Mouse (Mus musculus) heart, adult 2 months (tissue): Measurements from ENCODE around the gene Apba2. TPM values are rescaled to one million over a fixed set of nuclear protein-coding genes. Genes with fewer than 3 reads are reported as not detected.

ENCODE experiments used
- DNase-seq, 2 experiments: peaks; one replicate each; pipeline ENCODE4 v3.0.0; 2021
- H3K27ac ChIP-seq: fragments of 200-600 bp; 2 replicates; pipeline ENCODE4 v1.8.1; 2022
- H3K27me3 ChIP-seq: fragments of 200-500 bp; 2 replicates; pipeline ENCODE4 v1.6.1; 2012; ENCODE audit warnings: mild to moderate bottlenecking, low read length, inconsistent platforms, mixed read lengths; ENCODE audit not compliant: control insufficient read depth, insufficient read depth
- H3K36me3 ChIP-seq: fragments of 200-500 bp; 2 replicates; pipeline ENCODE4 v1.6.1; 2012; ENCODE audit warnings: low read length, inconsistent platforms; ENCODE audit not compliant: control insufficient read depth, insufficient read depth
- H3K4me1 ChIP-seq: fragments of 200-500 bp; 2 replicates; pipeline ENCODE4 v1.6.1; 2011; ENCODE audit warnings: low read length; ENCODE audit not compliant: control insufficient read depth, insufficient read depth
- H3K4me3 ChIP-seq: fragments of 200-600 bp; 2 replicates; pipeline ENCODE4 v1.8.1; 2022
- H3K79me2 ChIP-seq: fragments of 200-500 bp; replicated peaks from 2 replicates; pipeline ENCODE4 v1.6.1; 2012; ENCODE audit warnings: mild to moderate bottlenecking, inconsistent platforms, low read length, moderate library complexity, mixed read lengths; ENCODE audit not compliant: control insufficient read depth, insufficient read depth
- H3K9ac ChIP-seq: fragments of 200-500 bp; 2 replicates; pipeline ENCODE4 v1.6.1; 2012; ENCODE audit warnings: low read depth, mild to moderate bottlenecking, control low read depth, inconsistent platforms, low read length, mixed read lengths
- CTCF ChIP-seq: fragments of 200-600 bp; IDR thresholded peaks from 2 replicates; pipeline ENCODE4 v1.8.1; 2022; ENCODE audit warnings: antibody characterized with exemption, mild to moderate bottlenecking, moderate library complexity
- EP300 ChIP-seq: fragments of 200-500 bp; IDR thresholded peaks from 2 replicates; pipeline ENCODE4 v1.6.1; 2011; ENCODE audit warnings: low read depth, low read length, control low read depth; ENCODE audit not compliant: insufficient read depth
- POLR2A ChIP-seq: fragments of 200-500 bp; IDR thresholded peaks from 2 replicates; pipeline ENCODE4 v1.6.1; 2011; ENCODE audit warnings: mild to moderate bottlenecking, low read depth, low read length, control low read depth; ENCODE audit not compliant: insufficient read depth
- WGBS: fragments of 180-500 bp; shearing (Covaris S2); methylation state at CpG from one replicate; pipeline ENCODE4 v1.1.7; 2018; 5-methylcytosine and 5-hydroxymethylcytosine counted together
- intact Hi-C: fragments of 180-260 bp; cut with DNase I; formaldehyde crosslinking; loops from one replicate; pipeline ENCODE4 v1.15.1; 2025
- polyA plus RNA-seq: library from polyadenylated mRNA; depleted of rRNA; stranded (reverse); fragments of >200 nt; gene quantifications from 2 replicates; pipeline ENCODE4 v1.2.3, GENCODE M21; 2012
- total RNA-seq, 2 experiments: library from RNA; stranded (reverse); gene quantifications; 2 replicates each; pipeline ENCODE4 v1.2.3; 2021

Gene Apba2
- total and polyA plus RNA-seq, 3 experiments: 0.68 to 1.2 (median 0.90) TPM

DNA sequence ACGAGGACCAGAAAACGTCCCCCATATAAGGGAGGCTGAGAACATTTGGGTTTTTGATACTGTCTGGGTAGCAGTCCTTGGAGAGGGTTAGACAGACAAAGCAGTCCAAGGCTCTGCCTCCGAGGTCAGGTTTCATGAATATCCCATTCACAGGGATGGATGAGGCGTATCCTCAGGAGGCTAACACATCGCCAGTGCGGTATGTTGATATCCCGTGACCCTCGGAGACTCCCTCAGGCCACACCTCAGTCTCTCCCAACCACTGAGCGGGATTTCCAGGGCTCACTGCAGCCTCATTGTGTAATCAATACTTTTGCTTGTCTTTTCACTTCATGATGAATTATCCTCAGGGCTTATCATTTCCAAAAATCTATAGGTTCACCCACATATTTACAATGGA is 95.1 kb downstream of the Apba2 start:
- H3K36me3 ChIP-seq: no peaks in the 10 kb centered on the region
- no peaks in the 10 kb centered on the region for H3K27me3 ChIP-seq
- intact Hi-C loops: no loop called here
- no peaks in the 10 kb centered on the region for H3K4me1 ChIP-seq
- no peak for TF ChIP-seq CTCF
- TF ChIP-seq POLR2A: no peak
- no peak for TF ChIP-seq EP300
- H3K4me3 ChIP-seq: no peak overlapping the region
- H3K9ac ChIP-seq: no peak overlapping the region
- H3K79me2 ChIP-seq: no peaks in the 10 kb centered on the region
- DNase-seq: no peak
- no peak overlapping the region for H3K27ac ChIP-seq
- 71% methylated on average over 9 of the region's 9 CpGs for WGBS

- Histone ChIP-seq H3K36me3 (no peaks in the 10 kb centered on the region), H3K4me3 (no peak overlapping the region), H3K79me2 (no peaks in the 10 kb centered on the region), H3K4me1 (no peaks in the 10 kb centered on the region), H3K9ac (no peak overlapping the region), H3K27ac (no peak overlapping the region), H3K27me3 (no peaks in the 10 kb centered on the region)
- DNase-seq: no peak
- TF ChIP-seq CTCF (no peak), EP300 (no peak), POLR2A (no peak)
- intact Hi-C loops: no loop called here
- 81% methylated on average over 3 of the region's 3 CpGs for WGBS
Measured at GRCm38 (mm10) chr7:64609866-64610265, 108.4 kb downstream of the Apba2 start.

DNA sequence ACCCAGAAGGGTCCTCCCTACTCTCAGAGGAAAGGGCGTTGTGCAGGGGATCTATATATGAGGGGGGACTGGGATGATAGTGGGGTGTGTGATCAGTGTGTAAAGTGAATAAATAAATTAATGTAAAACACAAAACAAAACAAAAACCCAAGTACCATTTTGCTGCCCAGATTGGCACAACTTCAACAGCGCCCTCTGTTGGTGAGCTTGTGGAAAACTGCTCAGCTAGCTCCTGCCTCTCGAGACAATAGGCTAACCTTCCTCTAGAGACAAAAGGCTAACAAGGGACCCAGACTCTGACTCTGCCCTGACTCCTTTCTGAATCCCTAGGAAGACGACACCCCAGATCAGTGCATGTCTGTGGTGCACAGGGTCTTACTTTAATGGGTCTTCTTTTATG is 109.4 kb downstream of the Apba2 start:
- 56% methylated on average over 4 of the region's 4 CpGs for WGBS
- H3K27me3 ChIP-seq: no peaks in the 10 kb centered on the region
- H3K4me1 ChIP-seq: no peaks in the 10 kb centered on the region
- H3K9ac ChIP-seq: no peak overlapping the region
- H3K4me3 ChIP-seq: no peak overlapping the region
- no peak overlapping the region for H3K27ac ChIP-seq
- H3K79me2 ChIP-seq: no peaks in the 10 kb centered on the region
- H3K36me3 ChIP-seq: no peaks in the 10 kb centered on the region
- no peak for DNase-seq
- TF ChIP-seq POLR2A (no peak), EP300 (no peak), CTCF (peak; percentile 28; the same call in 1 of the 2 replicates)
- intact Hi-C loops: no loop called here

DNA sequence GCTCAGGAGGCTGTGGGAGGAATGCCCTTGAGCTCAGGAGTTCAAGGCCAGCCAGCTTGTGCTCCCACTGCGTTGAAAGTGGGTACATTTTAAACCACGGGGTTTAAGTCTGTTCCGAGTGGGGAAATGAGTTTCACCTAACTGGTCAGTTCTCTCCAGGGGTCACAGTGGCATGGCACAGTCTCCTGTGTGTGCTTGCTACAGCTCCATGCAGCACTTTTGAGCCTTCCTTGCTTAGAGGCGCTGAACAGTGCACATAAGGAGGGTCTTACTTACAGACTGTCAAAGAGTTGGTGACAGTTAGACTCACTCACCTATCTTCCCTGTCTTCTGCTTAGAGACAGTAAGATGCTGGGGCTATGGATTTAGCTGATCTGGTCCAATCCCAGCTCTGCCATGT is 117.8 kb downstream of the Apba2 start:
- no peaks in the 10 kb centered on the region for H3K4me1 ChIP-seq
- DNase-seq: no peak
- H3K9ac ChIP-seq: no peak overlapping the region
- no peak overlapping the region for H3K27ac ChIP-seq
- no peak overlapping the region for H3K4me3 ChIP-seq
- no peaks in the 10 kb centered on the region for H3K36me3 ChIP-seq
- no peaks in the 10 kb centered on the region for H3K27me3 ChIP-seq
- TF ChIP-seq CTCF: no peak
- TF ChIP-seq EP300: no peak
- no peak for TF ChIP-seq POLR2A
- 85% methylated on average over 4 of the region's 4 CpGs for whole genome bisulfite sequencing
- no peaks in the 10 kb centered on the region for H3K79me2 ChIP-seq
- intact Hi-C loops: no loop called here

GRCm38 (mm10) chr7:64626494-64626893 is 125.0 kb downstream of the Apba2 start:
- no peak overlapping the region for H3K27ac ChIP-seq
- WGBS: 77% methylated on average over 8 of the region's 8 CpGs
- H3K27me3 ChIP-seq: no peaks in the 10 kb centered on the region
- intact Hi-C loops: no loop called here
- no peaks in the 10 kb centered on the region for H3K79me2 ChIP-seq
- no peaks in the 10 kb centered on the region for H3K36me3 ChIP-seq
- no peak for DNase-seq
- no peak overlapping the region for H3K4me3 ChIP-seq
- no peak overlapping the region for H3K9ac ChIP-seq
- TF ChIP-seq CTCF: no peak
- TF ChIP-seq EP300: no peak
- no peaks in the 10 kb centered on the region for H3K4me1 ChIP-seq

DNA sequence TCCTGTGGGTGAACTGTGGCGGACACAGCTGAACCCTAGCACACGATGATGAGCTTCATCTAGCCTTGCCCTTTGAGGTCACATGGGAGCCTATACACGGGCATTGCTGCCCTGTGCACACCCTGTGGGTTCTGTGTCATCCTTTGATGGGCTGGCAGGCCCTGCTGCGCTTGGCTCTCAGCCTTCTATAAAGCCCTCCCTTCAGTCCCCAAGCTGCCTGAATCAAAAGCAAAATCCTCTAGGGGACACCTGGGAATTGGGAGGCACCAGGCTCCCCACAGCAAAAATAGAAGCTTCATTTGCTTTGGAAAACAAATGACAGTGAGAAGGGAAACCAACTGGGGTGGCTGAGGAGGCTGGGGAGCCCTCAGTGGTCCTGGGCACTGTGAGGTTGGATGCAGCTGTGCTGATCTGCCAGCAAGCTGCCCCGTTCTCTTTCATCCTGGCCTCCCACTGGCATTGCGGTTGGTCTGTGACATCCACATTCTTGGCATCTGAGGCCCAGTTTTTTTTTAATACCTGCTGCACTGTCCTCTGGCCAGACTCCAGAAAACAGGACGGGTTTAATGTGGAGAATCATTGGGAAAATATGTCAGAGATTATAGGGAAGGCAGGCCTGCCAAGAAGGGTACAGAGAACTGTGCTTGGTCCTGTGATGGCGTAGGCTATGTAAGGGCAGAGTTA is 126.6 kb downstream of the Apba2 start:
- intact Hi-C loops: no loop called here
- Histone ChIP-seq H3K4me1 (no peaks in the 10 kb centered on the region), H3K79me2 (no peaks in the 10 kb centered on the region), H3K27ac (no peak overlapping the region), H3K9ac (no peak overlapping the region), H3K36me3 (no peaks in the 10 kb centered on the region), H3K4me3 (no peak overlapping the region), H3K27me3 (no peaks in the 10 kb centered on the region)
- TF ChIP-seq POLR2A: no peak
- TF ChIP-seq CTCF: no peak
- WGBS: 51% methylated on average over 8 of the region's 8 CpGs
- DNase-seq: no peak
